Mouse (Mus musculus) lung, postnatal 0 days (tissue): ENCODE data around the gene Cpe.

ENCODE experiments used
- CTCF ChIP-seq: IDR thresholded peaks from 2 replicates; pipeline ENCODE4 v1.5.1; 2016; ENCODE audit warnings: antibody characterized with exemption, mild to moderate bottlenecking
- EP300 ChIP-seq: IDR thresholded peaks from 2 replicates; pipeline ENCODE4 v1.6.1; 2016; ENCODE audit warnings: antibody characterized with exemption, mild to moderate bottlenecking, control low read depth

- TF ChIP-seq CTCF (no peak), EP300 (no peak)
Measured at GRCm38 (mm10) chr8:64611210-64611974, 81.5 kb downstream of the Cpe start.
